Mouse (Mus musculus) embryonic facial prominence, embryonic 10.5 days (tissue): ENCODE results near the gene C5ar2. TPM values are rescaled to one million over a fixed set of nuclear protein-coding genes. Genes with fewer than 3 reads are reported as not detected.
A peak's percentile ranks its signal among the peaks of the same experiment; 100 is the strongest.
"Not testable (repeated sequence)": the region's sequence is repeated elsewhere in the genome, so short reads cannot be mapped to it uniquely, and the experiment has no call there.

Experiments used
- DNase-seq: peaks from one replicate; pipeline ENCODE4 v3.0.0-alpha.2; 2017; ENCODE audit warnings: low spot score
- H3K27ac ChIP-seq: fragments of 300-500 bp; sonication (generic); replicated peaks from 2 replicates; pipeline ENCODE4 v1.5.1; 2016; ENCODE audit warnings: mild to moderate bottlenecking
- H3K27me3 ChIP-seq: fragments of 300-500 bp; sonication (generic); replicated peaks from 2 replicates; pipeline ENCODE4 v1.6.1; 2016; ENCODE audit warnings: low read depth, mild to moderate bottlenecking; ENCODE audit not compliant: poor library complexity, severe bottlenecking
- H3K36me3 ChIP-seq: fragments of 300-500 bp; sonication (generic); replicated peaks from 2 replicates; pipeline ENCODE4 v1.6.1; 2016; ENCODE audit warnings: mild to moderate bottlenecking, moderate library complexity
- H3K4me1 ChIP-seq: fragments of 300-500 bp; sonication (generic); 2 replicates; pipeline ENCODE4 v1.6.1; 2016
- H3K4me3 ChIP-seq: fragments of 300-500 bp; sonication (generic); 2 replicates; pipeline ENCODE4 v1.5.1; 2016; ENCODE audit warnings: mild to moderate bottlenecking, moderate library complexity
- H3K9me3 ChIP-seq: fragments of 300-500 bp; sonication (generic); 2 replicates; pipeline ENCODE4 v1.6.1; 2016; ENCODE audit warnings: mild to moderate bottlenecking
- WGBS: fragments of 180-500 bp; shearing (Covaris S2); methylation state at CpG from one replicate; pipeline ENCODE4 v1.1.7; 2016; 5-methylcytosine and 5-hydroxymethylcytosine counted together
- polyA plus RNA-seq: library from polyadenylated mRNA; unstranded; fragments of >200 nt; fragmentation: Nextera tagmentation; extraction: Ambion mirVana; gene quantifications from 2 replicates; pipeline ENCODE4 v1.2.1, GENCODE M21; 2016

The C5ar2 gene
- polyA plus RNA-seq, 1 experiment from 2014 or later, result 0.05 TPM

DNA sequence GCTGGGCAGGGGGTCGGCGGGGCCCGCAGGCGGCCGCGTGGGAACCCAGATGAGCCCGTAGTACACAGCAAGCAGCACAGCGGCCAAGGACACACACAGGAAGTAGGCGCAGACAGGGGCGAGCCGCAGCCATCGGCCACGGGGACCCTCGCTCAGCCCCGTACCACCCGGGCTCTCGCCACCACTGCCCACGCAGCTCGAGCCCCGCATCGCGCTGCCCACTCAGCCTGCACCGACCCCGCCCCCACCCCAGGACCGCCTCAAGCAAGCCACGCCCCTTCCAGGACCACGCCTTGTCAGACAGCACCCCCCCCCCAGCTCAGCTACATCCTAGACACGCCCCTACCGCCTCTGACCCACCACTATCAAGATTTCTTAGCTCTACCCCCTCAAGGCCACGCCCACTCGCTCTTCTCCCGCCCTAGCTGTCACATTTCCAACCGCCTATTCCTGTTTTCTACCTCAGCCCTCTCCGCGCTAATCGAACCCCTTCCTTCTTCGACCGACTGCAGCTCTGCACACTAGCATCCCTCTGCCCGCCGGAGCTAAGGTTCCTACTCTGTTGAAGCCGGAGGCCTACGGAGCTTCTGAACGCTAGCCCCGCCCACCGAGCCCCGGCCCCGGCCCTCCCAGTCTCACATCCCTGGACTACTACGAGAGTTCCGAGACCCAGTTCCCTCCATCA is 29.3 kb upstream of the C5ar2 start, which contains the start of gene Inafm1:
TSS of gene Inafm1 (minus strand) at position 537 of the 685 bp plus-strand sequence.
- Histone ChIP-seq H3K9me3 (no peaks in the 10 kb centered on the region), H3K27ac (peak within 1 kb of the TSS; percentile 82), H3K4me1 (peaks cover 39% of the 10 kb centered on the region), H3K36me3 (peaks cover 34% of the 10 kb centered on the region), H3K4me3 (peak within 1 kb of the TSS; percentile 78), H3K27me3 (peaks cover 34% of the 10 kb centered on the region)
- WGBS, result under 1% methylated on average over 49 of the region's 49 CpGs
- peak; percentile 95 for DNase-seq

DNA sequence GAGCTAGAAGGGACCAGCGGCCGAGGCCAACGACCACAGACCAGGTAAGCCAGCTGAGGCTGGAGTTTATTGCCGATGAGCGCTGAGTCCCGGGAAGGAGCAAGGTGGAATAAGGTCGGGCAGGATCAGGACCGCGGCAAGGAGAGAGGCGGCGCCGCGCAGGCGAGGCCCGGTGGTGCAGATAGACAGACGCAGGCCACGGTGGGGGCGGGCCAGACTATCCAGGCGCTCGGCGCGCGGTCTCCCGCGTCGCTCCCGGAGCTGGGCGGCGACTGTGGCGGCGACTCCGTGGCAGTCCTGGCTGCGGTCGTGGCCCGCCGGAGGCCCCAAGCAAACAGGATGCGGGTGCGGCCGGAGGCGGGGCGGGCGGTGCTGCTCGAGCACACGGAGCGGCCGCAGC is 28.7 kb upstream of the C5ar2 start:
- peak overlapping the region; percentile 82 for H3K27ac ChIP-seq
- H3K4me3 ChIP-seq, result peak overlapping the region; percentile 78
- H3K9me3 ChIP-seq, result no peaks in the 10 kb centered on the region
- DNase-seq, result peak; percentile 81
- peaks cover 34% of the 10 kb centered on the region for H3K27me3 ChIP-seq
- H3K4me1 ChIP-seq, result peaks cover 39% of the 10 kb centered on the region
- H3K36me3 ChIP-seq, result peaks cover 28% of the 10 kb centered on the region
- under 1% methylated on average over 46 of the region's 46 CpGs for WGBS

DNA sequence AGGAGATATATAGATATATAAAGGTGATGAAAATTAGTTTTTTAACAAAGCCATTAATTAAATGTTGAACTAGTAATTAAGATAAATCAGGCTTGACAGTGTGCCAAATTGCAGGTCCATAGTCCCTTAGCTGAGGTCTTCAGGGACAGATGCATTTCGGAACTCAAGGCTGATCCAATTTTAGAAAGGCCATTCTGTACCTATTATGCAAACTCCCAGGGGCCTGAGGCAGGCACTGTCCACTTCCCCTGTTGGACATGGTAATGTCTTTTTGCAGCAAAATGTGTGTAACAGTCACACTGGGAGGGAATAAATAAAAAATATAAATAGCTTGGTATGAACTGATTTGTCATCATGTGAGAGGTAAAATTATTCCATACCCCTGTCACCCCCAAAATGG is 27.2 kb upstream of the C5ar2 start:
- WGBS, result 73% methylated on average over 1 of the region's 1 CpGs
- Histone ChIP-seq H3K4me3 (peak overlapping the region; percentile 18; the same call in 1 of the 2 replicates), H3K36me3 (peaks cover 13% of the 10 kb centered on the region), H3K4me1 (peaks cover 39% of the 10 kb centered on the region), H3K9me3 (no peaks in the 10 kb centered on the region), H3K27me3 (peaks cover 34% of the 10 kb centered on the region), H3K27ac (no peak overlapping the region)
- no peak for DNase-seq

DNA sequence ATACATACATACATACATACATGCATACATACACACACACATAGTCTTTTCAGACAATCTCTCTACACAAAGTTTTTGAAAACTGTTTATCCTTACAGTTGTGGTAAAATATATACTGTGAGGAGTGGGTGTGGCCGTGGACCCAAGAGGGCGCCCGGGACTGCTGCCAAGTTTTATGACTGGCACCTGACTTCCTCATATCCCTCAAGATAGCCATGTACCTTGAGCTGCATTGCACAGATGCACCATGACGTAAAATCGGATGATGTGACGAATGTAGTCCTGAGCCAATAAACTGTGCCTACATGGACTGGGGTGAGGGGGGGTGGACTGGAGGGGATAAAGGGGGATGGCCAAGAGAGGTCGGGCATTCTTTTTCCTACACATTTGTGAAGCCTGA is 22.6 kb upstream of the C5ar2 start:
- H3K4me3 ChIP-seq, DNase-seq, H3K4me1 ChIP-seq, H3K36me3 ChIP-seq, H3K27ac ChIP-seq: not testable (repeated sequence)
- peaks cover 18% of the 10 kb centered on the region for H3K27me3 ChIP-seq
- 89% methylated on average over 7 of the region's 7 CpGs for WGBS
- peaks cover 13% of the 10 kb centered on the region; the same call in 1 of the 2 replicates for H3K9me3 ChIP-seq

DNA sequence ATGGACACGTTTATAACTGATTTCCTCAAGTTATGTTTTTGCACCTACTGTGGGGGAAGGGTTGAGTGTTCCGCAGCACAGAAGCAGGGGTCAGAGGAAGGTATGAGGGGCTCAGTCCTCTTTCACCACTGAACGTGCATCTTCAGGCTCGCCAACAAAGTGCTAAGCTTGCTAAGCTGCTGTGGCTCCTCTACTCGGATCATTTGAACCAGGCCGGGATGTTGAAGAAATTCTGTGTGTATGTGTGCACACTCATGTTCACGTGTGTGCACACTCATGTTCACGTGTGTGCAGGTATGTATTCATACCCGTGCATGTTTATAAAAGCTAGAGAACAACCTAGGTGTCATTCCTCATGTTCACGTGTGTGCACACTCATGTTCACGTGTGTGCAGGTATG is 21.9 kb upstream of the C5ar2 start:
- H3K4me1 ChIP-seq, result no peaks in the 10 kb centered on the region
- no peak overlapping the region for H3K4me3 ChIP-seq
- H3K36me3 ChIP-seq, result no peaks in the 10 kb centered on the region
- H3K27me3 ChIP-seq, result peaks cover 10% of the 10 kb centered on the region
- no peak overlapping the region for H3K27ac ChIP-seq
- peaks cover 13% of the 10 kb centered on the region; the same call in 1 of the 2 replicates for H3K9me3 ChIP-seq
- 89% methylated on average over 11 of the region's 11 CpGs for WGBS
- no peak for DNase-seq

DNA sequence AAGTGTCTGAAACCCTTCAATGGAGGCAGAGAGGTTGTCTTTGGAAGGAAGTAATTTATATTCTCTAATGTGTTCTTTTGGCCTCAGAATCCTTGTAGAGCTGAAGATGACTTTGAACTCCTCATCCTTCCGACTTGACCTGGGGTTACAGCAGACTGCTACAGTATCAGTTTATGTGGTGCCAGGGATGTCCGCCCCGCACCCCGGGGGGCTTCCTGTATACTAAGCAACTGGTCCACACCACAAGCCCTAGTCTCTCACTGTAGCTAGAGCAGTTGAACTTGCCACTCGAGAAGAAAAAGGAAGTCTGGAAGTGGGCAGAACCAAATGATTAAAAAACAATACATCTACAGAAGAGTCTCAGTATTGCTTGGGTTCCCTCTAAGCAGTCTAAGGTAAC is 19.9 kb upstream of the C5ar2 start:
- no peak for DNase-seq
- WGBS, result 83% methylated on average over 5 of the region's 5 CpGs
- H3K4me1 ChIP-seq, result no peaks in the 10 kb centered on the region
- no peak overlapping the region for H3K4me3 ChIP-seq
- H3K9me3 ChIP-seq, result peaks cover 13% of the 10 kb centered on the region; the same call in 1 of the 2 replicates
- H3K27ac ChIP-seq, result no peak overlapping the region
- no peaks in the 10 kb centered on the region; the same call in 1 of the 2 replicates for H3K27me3 ChIP-seq
- H3K36me3 ChIP-seq, result no peaks in the 10 kb centered on the region

DNA sequence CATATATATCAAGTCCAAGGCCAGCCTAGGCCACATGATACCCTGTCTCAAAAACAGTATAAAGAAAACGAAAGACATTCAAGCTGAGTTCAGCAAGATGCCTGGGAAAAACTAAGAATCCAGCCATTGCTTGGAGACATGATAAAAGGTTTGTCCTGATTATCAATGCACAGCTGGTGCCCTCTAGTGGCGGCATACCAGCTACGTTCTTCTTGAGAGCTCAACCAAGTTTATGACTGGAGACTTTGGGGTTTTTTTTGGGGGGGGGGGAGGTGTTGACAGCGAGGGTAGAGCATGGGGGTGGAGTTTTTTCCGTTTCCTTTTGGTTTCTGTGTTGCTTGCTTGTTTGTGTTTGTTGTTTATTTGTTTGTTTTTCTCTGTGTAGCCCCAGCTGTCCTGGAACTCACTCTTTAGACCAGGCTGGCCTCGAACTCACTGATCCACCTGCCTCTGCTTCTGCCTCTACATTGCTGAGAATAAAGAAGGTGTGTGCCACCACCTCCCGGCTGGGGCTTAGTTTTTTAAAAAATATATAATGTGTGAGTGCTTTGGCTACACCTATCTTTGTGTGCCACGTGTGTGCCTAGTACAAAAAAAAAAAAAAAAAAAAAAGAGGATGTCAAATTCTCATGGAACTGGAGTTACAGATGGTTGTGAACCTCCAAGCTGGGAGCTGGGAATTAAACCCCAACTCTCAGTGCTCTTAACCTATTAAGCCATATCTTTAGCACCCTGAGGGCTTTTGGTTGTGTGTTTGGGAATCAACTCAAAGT is 19.2 kb upstream of the C5ar2 start:
- H3K36me3 ChIP-seq, result no peaks in the 10 kb centered on the region
- H3K4me1 ChIP-seq, result no peaks in the 10 kb centered on the region
- WGBS, result 33% methylated on average over 8 of the region's 8 CpGs
- no peak overlapping the region for H3K27ac ChIP-seq
- H3K4me3 ChIP-seq, result no peak overlapping the region
- H3K27me3 ChIP-seq, result no peaks in the 10 kb centered on the region
- peaks cover 13% of the 10 kb centered on the region; the same call in 1 of the 2 replicates for H3K9me3 ChIP-seq
- DNase-seq, result peak; percentile 74

DNA sequence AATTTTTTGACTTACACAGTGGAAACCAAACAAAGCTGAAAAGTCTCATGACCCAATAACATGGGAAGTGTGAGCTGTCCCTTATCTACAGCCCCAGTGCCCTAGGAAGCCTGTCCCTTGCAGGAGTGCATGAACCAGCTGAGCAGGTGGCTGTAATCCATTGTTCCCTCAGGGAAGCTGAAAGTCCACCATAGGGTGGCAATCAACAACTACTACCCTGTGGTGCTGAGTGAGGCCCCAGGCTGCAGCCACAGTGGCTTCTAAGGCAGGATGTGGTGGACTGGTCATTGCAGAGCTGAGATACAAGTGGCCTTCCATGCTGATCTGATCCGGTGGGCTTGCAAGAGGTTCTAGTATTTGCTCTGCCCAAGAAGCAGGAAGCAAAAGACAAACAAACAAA is 17.1 kb upstream of the C5ar2 start:
- H3K36me3 ChIP-seq, result no peaks in the 10 kb centered on the region
- no peak for DNase-seq
- H3K4me1 ChIP-seq, result no peaks in the 10 kb centered on the region
- no peak overlapping the region for H3K27ac ChIP-seq
- H3K9me3 ChIP-seq, result peaks cover 13% of the 10 kb centered on the region; the same call in 1 of the 2 replicates
- no peak overlapping the region for H3K4me3 ChIP-seq
- H3K27me3 ChIP-seq, result no peaks in the 10 kb centered on the region
- WGBS, result 74% methylated on average over 1 of the region's 1 CpGs

DNA sequence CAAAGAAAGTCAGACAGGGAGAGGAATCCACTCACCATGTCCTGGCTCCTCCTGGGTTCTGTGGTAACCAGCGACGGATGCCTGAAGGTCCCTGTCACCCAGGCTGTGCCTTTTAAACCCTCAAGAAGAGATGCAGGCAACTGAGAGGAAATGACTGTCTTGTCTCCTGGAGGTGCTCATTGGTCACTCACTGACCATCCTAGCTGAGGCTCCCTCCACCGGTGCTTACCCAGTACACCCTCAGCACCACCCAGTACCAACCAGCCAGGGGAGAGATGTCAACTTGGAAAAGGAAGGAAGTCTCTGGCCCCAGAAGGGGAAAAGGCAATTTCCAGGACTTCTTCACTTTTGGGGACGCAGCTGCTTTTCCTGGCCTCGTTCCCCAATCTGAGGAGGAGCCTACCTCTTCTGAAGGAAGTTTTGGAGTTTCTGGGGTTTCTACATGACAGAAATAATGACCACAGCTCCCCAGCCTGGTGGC is 15.2 kb upstream of the C5ar2 start, which contains the start of gene C5ar1:
TSS of gene C5ar1 (minus strand) at position 431 of the 481 bp plus-strand sequence.
- H3K4me3 ChIP-seq, result no peak within 1 kb of the TSS
- no peaks in the 10 kb centered on the region for H3K4me1 ChIP-seq
- H3K36me3 ChIP-seq, result no peaks in the 10 kb centered on the region
- no peaks in the 10 kb centered on the region for H3K27me3 ChIP-seq
- no peak within 1 kb of the TSS for H3K27ac ChIP-seq
- 88% methylated on average over 5 of the region's 5 CpGs for WGBS
- DNase-seq, result no peak
- H3K9me3 ChIP-seq, result no peaks in the 10 kb centered on the region; the same call in 1 of the 2 replicates

DNA sequence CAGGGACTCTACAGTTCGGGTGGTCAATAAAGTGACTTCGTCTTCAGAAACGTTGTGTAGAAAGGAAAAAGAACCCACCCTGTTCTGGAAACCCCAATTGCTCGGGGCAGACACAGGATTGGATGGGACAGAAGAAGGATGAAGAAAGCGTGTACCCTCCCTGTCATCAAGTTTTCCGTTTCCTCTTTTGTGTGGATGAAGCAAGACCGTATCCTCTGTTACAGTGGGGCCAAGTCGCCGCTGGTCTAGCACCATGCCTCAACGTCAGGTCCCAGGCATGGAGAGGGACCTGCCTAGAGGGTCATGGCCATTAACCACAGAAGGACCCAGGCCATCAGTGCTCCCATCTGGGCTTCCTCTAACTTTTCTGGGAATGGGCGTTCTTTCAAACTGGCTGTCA is 13.9 kb upstream of the C5ar2 start:
- H3K36me3 ChIP-seq, result no peaks in the 10 kb centered on the region
- no peak overlapping the region for H3K4me3 ChIP-seq
- H3K9me3 ChIP-seq, result no peaks in the 10 kb centered on the region
- DNase-seq, result no peak
- H3K27ac ChIP-seq, result no peak overlapping the region
- 88% methylated on average over 11 of the region's 11 CpGs for WGBS
- H3K4me1 ChIP-seq, result no peaks in the 10 kb centered on the region
- H3K27me3 ChIP-seq, result no peaks in the 10 kb centered on the region

DNA sequence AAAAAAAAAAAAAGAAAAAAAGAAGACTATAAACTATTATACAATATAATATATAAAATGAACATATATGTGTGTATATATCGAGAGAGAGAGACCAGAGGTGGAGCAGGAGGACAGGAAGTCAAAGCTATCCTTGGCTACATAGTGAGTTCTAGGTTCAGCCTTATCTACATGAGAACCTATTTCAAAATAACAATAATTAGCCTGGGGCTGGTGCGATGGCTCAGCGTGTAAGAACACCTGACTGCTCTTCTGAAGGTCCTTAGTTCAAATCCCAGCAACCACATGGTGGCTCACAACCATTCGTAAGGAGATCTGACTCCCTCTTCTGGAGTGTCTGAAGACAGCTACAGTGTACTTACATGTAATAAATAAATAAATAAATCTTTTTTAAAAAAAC is 12.0 kb upstream of the C5ar2 start:
- H3K27me3 ChIP-seq, DNase-seq, H3K36me3 ChIP-seq, H3K4me1 ChIP-seq, H3K4me3 ChIP-seq, H3K9me3 ChIP-seq, H3K27ac ChIP-seq: not testable (repeated sequence)
- WGBS, result 83% methylated on average over 4 of the region's 4 CpGs

DNA sequence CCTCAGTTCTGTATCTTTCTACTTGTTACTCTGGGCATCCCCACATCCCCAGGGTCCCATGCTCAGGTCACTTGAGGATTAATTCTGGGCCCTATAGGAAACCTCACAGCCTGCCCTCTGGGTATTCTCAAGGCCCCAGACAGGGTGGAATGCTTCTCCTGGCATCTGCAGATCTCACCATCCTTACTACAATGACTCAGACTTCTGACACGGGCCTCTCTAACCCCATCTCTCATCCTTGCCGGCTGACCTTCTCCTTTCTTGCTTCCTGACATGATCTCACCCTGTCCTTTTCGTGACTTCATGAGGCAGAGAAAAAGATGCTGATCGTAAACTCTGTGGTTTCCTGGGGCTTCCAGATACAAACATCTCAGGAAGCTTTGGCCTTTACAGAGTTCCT is 10.2 kb upstream of the C5ar2 start:
- Histone ChIP-seq H3K4me3 (no peak overlapping the region), H3K27me3 (no peaks in the 10 kb centered on the region), H3K27ac (no peak overlapping the region), H3K9me3 (no peaks in the 10 kb centered on the region), H3K4me1 (no peaks in the 10 kb centered on the region), H3K36me3 (no peaks in the 10 kb centered on the region)
- WGBS, result 72% methylated on average over 4 of the region's 4 CpGs
- no peak for DNase-seq
